Mouse (Mus musculus) large intestine, adult 2 months (tissue): ENCODE measurements around the gene Supt7l. TPM values are rescaled to one million over a fixed set of nuclear protein-coding genes. Genes with fewer than 3 reads are reported as not detected.

Source experiments
- DNase-seq: peaks from one replicate; pipeline ENCODE4 v3.0.0-alpha.2; 2012; ENCODE audit warnings: low read depth, low spot score
- WGBS: fragments of 180-500 bp; shearing (Covaris S2); methylation state at CpG from one replicate; pipeline ENCODE4 v1.1.7; 2018; 5-methylcytosine and 5-hydroxymethylcytosine counted together
- polyA plus RNA-seq: library from polyadenylated mRNA; depleted of rRNA; stranded (reverse); fragments of >200 nt; gene quantifications from 2 replicates; pipeline ENCODE4 v1.2.3, GENCODE M21; 2012; rRNA removed

Supt7l gene
- polyA plus RNA-seq, 1 experiment = 9.0 TPM

GRCm38 (mm10) chr5:31494513-31495297 lies 32.9 kb downstream of the Supt7l start, which contains the start of gene Gpn1:
Gene Gpn1, plus strand, starts transcription at chr5:31494741.
- DNase-seq = peak; percentile 91
- under 1% methylated on average over 49 of the region's 49 CpGs for WGBS

GRCm38 (mm10) chr5:31492031-31492430 lies 35.6 kb downstream of the Supt7l start:
- DNase-seq = no peak
- WGBS = 65% methylated on average over 1 of the region's 1 CpGs

GRCm38 (mm10) chr5:31489116-31489769 lies 38.4 kb downstream of the Supt7l start:
- 57% methylated on average over 7 of the region's 7 CpGs for WGBS
- no peak for DNase-seq

GRCm38 (mm10) chr5:31487889-31488288 lies 39.7 kb downstream of the Supt7l start:
- WGBS = 87% methylated on average over 3 of the region's 3 CpGs
- no peak for DNase-seq

- DNase-seq = no peak
- WGBS = 97% methylated on average over 3 of the region's 3 CpGs
Observed at GRCm38 (mm10) chr5:31485440-31485839, 42.2 kb downstream of the Supt7l start, which contains the start of gene 4930548H24Rik. Gene 4930548H24Rik, plus strand, starts transcription at chr5:31485740.

GRCm38 (mm10) chr5:31480536-31480935 lies 47.1 kb downstream of the Supt7l start:
- 90% methylated on average over 4 of the region's 4 CpGs for WGBS
- DNase-seq = no peak

GRCm38 (mm10) chr5:31470334-31470733 lies 57.3 kb downstream of the Supt7l start:
- 77% methylated on average over 7 of the region's 7 CpGs for WGBS
- no peak for DNase-seq

GRCm38 (mm10) chr5:31469711-31470110 lies 57.9 kb downstream of the Supt7l start:
- no peak for DNase-seq
- WGBS = 91% methylated on average over 6 of the region's 6 CpGs

- DNase-seq = no peak
- WGBS = 74% methylated on average over 3 of the region's 3 CpGs
Observed at GRCm38 (mm10) chr5:31467798-31468197, 59.8 kb downstream of the Supt7l start.

Other genes with a start within 250 kb of the Supt7l start
- 26.5 and 33.0 TPM in 2 replicates for gene Ift172, start 236.7 kb downstream of the Supt7l start, polyA plus RNA-seq
- gene Fndc4, start 231.7 kb downstream of the Supt7l start, polyA plus RNA-seq = 1.8 and 2.6 TPM in 2 replicates
- gene Gckr, start 230.4 kb downstream of the Supt7l start, polyA plus RNA-seq = 0.15 and 0.26 TPM in 2 replicates
- 7.0 and 8.8 TPM in 2 replicates for gene Zfp512, start 75.4 kb downstream of the Supt7l start, polyA plus RNA-seq
- gene 4930548H24Rik, start 42.1 kb downstream of the Supt7l start, polyA plus RNA-seq = not detected in 2 replicates
- 8.4 and 9.0 TPM in 2 replicates for gene Gpn1, start 33.1 kb downstream of the Supt7l start, polyA plus RNA-seq
- gene Slc4a1ap, start 812 bp downstream of the Supt7l start, polyA plus RNA-seq = 9.0 and 11.8 TPM in 2 replicates
- 19.7 and 22.7 TPM in 2 replicates for gene Mrpl33, start 69.1 kb upstream of the Supt7l start, polyA plus RNA-seq
- gene Rbks, start 169.8 kb upstream of the Supt7l start, polyA plus RNA-seq = 18.1 and 19.1 TPM in 2 replicates
- gene Babam2, start 169.9 kb upstream of the Supt7l start, polyA plus RNA-seq = 26.3 and 27.0 TPM in 2 replicates